Mouse (Mus musculus) fat pad, adult 2 months (tissue): ENCODE data around the gene Kif16b.
A peak's percentile ranks its signal among the peaks of the same experiment; 100 is the strongest.

ENCODE experiments used
- DNase-seq: peaks from one replicate; pipeline ENCODE4 v3.0.0-alpha.2; 2011; ENCODE audit warnings: low read depth, low spot score; ENCODE audit errors: extremely low read depth

Gene Kif16b

GRCm38 (mm10) chr2:142900862-142901805, at the start of gene Kif16b:
Gene Kif16b, minus strand, starts transcription at chr2:142901531.
- peak; percentile 28 for DNase-seq

DNA sequence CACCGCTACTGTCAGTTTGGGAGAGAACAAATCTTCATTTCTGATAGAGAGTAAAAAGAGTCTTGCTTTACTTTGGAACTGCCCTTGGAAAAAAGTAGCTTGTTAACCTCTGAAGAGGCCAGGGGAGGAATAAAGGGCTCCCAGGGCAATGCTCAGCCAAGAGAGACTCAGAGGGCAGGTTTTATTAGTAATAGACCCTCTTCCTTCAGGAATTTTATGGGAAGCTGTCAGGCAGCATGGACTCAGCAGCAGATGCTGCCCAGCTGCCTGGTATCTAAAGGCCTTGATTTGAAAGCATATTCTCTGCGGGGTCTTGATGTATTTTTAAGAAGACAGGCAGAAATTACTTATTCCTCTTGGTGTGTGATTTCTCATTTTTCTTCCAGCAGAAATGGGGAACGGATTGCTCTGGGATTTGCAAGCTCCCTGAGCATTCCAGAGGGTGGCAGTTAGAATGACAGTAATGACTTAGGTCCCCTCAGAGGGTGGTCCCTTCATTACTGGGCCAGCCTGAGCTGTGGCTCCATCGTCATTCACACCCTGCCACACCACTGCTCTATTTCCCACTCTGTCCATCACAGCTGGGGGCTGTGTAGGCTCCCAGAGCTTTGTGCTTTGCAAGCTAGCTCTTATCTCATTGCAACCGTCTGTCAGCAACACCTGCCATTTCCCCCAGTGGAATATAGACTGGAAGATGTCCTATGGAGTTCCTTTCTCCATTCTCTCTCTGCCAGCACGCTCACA, 39.7 kb upstream of the Kif16b start:
- DNase-seq = no peak

- DNase-seq = no peak
Observed at GRCm38 (mm10) chr2:142930445-142930844, 29.1 kb upstream of the Kif16b start.

DNA sequence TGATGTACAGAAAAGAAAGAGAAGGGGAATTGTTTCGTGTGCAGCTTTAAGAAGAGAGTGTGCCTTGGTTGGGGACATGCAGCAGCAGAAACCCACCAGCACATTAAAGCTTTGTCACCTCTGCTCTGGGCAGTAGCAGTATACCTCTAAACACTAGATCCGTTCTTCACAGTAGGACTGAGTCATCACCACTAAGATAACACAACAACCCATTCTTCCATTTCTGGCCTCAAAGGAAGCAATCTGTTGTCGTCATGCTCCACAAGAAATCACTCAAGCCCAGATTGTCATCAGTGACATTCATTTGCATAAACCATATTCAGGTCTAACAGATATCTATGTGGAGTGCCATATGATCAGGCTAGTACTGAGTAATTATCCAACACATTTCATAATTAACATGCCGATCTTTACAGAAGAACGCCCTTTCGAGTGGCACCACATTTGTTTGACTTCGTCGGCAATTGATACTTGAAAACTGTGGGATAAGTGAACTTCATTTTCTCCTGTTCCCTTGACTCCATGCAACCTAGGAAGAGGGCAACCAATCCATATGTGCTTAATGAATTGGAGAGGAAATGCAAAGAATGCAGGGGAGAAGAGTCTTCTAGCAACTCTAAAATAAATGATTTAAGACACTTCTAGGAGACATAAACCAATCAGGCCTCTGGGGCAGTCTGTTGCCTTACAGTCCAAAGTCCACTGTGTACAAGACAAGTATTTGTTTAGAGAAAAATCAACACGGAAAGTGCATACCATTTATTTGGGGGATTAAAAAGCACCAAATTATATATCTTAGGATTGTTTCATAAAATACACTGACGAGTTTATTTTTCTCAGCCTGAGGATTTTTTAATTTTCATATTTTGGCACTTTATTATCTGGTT, 28.1 kb upstream of the Kif16b start:
- no peak for DNase-seq

DNA sequence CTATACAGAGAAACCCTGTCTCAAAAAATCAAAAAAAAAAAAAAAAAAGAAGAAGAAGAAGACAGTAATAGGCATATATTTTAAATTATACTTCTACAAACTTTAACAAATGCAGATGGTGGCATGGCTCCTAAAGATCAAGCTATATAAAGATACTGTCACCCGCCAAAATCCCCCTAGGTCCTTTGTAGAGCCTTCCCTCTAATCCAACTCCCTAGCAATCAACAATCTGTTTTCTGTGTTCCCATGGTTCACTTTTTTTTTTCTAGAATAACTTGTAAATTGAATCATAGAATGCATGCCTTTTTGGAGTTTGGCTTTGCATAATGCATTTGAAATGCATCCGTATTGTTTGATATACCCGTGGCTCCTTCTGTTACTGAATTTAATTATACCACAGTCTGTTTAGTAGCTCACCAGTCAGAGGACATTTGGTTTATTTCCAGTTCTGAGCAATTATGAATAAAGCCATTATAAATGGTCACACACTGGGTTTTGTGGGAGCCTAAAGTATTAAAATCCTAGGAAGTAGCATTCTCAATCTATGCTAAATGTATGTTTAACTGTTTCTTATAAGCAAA, 9.6 kb upstream of the Kif16b start:
- no peak for DNase-seq

GRCm38 (mm10) chr2:142909213-142909612, 7.9 kb upstream of the Kif16b start:
- no peak for DNase-seq

DNA sequence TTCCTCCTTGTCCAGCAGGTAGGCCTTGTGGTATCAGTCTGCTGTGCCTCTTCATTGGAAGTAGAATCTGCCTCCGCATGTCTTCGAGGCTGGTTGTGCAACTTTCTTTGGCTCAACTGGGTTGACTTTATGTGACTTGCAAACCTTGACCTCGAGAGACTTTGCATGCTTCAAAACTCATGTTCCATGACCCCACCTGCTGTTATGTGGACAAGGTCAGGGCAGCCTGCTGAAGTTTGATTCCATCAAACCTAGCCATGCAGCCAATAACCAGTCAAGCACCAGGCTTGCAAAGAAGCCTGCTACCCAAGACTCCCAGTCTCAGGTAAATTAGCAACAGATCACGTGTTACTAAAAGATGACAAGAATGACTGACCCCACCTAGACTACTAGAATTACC, 5.7 kb upstream of the Kif16b start:
- peak; percentile 36 for DNase-seq

- peak; percentile 62 for DNase-seq
Observed at GRCm38 (mm10) chr2:142902905-142903895, 1.9 kb upstream of the Kif16b start.

DNA sequence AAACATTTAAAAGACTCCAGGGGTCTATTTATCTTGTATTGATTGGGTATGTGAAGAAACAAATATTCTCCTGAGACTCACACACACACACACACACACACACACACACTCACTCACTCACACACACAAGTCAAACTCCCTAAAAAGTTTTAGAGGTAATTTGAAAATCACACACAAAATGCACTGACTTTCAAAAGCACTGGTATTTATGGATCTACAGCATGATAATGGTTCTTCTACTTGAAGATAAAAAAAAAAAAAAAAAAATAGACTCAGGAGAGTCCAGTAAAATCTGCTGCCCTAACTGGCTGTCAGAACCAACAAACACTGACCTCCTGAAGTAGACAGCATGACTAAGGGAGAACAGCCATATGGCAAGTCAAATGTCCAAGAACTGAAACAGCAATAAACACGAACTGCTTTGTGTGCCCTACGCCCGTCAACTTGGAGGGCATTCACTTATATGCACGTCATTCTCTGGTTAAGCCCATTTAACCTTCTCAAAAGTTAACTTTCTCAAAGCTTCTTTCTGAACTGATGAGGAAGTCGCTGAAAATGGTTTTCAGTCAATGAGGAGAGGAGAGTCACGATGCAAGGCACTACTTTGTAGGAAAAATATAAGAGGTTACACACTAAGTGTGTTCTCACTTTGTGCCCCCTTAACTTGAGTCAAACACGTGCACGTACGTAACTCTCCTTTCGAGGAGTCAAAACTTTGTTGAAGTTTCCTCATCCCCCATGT, 1.0 kb downstream of the Kif16b start:
- no peak for DNase-seq

GRCm38 (mm10) chr2:142893780-142894179, 7.6 kb downstream of the Kif16b start:
- no peak for DNase-seq

- no peak for DNase-seq
Observed at GRCm38 (mm10) chr2:142891283-142891682, 10.0 kb downstream of the Kif16b start.

DNA sequence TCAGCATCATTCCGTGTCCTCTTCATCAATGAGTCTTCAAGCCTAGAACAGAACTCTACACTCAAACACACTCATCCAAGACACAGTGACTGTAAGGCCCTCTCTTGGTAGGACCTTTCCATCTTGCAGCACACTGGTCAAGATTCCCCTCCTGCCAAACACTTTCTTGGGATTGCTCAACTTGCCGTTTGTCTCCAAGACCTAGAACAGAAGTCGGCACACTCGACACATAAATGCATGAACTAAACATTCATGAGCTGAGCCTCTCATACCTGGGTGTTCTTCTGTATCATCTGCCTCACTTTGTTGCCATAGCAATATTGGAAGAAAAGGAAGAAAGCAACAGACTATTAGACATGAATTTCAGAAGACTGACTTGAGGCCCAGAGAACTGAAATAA, 16.9 kb downstream of the Kif16b start:
- DNase-seq = no peak

GRCm38 (mm10) chr2:142883625-142883994, 17.7 kb downstream of the Kif16b start:
- DNase-seq = no peak

DNA sequence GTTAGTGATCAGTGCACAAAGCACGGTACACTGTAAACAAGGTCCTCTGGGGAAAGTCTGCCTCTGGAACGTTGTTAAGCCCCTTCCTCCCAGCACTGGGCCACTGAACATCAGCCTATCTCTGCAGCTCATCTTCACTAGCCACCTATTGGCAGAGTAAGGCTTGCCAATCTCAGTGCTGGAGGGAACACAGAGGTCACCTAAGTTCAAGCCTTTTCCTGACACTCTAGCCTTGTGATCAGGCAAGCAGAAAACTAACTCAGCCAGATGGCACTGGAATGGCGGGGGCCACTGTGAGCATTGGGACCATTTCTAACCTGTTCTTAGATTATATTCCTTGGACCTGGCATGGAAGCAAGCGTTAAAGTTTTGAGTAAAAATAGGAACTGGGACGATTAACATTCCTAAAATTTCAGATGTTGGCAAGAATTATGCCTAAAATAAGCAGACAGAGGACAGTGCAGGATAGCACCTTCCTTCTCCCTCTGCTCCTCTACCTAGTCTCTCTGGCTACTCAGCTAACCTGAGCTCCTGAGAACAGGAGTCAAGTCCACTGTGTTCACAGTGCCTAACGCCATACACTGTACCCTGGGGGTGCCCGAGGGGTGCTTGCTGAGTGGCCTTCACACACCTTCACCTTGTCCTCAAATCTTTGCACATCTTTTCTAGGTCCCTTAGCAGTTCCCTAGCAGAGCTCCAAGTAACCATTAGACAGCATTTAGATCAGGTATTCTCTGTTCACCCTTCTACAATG, 18.3 kb downstream of the Kif16b start:
- no peak for DNase-seq

- DNase-seq = no peak
Observed at GRCm38 (mm10) chr2:142882466-142882865, 18.9 kb downstream of the Kif16b start.

GRCm38 (mm10) chr2:142881177-142881576, 20.2 kb downstream of the Kif16b start:
- no peak for DNase-seq

DNA sequence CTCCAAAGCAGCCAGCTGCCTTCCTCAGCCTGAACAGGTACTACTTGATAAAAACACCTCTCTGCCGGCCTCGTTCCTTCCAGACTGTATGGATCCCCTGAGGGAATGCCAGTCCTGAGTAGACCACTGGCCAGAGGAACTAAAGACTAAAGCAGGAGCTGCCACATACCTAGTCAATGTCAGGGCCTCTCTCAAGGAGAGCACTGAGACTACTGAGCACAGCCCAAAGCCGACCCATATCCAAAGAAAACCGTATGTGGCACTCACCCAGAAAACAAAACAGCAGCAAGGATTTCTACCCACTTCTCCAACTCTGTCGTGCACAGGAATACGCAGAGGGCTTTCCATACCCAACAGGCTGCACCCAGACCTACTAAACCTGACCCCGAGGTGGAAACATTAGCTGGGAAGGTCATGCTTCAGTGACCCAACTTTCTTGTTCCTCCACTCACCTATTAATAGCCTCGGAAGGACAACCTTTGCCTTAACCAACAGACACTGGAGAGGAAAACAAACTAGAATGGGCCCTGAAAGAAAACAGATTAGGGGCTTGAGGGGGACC, 22.0 kb downstream of the Kif16b start:
- DNase-seq = no peak

- no peak for DNase-seq
Observed at GRCm38 (mm10) chr2:142876636-142877035, 24.7 kb downstream of the Kif16b start.
